Mouse (Mus musculus) G1E (cell line): ENCODE results near the gene Lemd1. TPM values are rescaled to one million over a fixed set of nuclear protein-coding genes. Genes with fewer than 3 reads are reported as not detected.

Source experiments
- ATAC-seq: 2 replicates; pipeline ENCODE4 v1.8.0; 2016; ENCODE audit warnings: mild to moderate bottlenecking; ENCODE audit not compliant: insufficient number of reproducible peaks, poor library complexity, low FRiP score, severe bottlenecking; ENCODE audit errors: extremely low read depth
- DNase-seq: peaks from one replicate; pipeline ENCODE4 v3.0.0; 2012; ENCODE audit warnings: low spot score
- H3K27me3 ChIP-seq: 2 replicates; pipeline ENCODE4 v1.6.1; 2012; ENCODE audit warnings: mild to moderate bottlenecking, low read length, inconsistent platforms; ENCODE audit not compliant: insufficient read depth
- H3K36me3 ChIP-seq: replicated peaks from 2 replicates; pipeline ENCODE3; 2012; ENCODE audit warnings: mild to moderate bottlenecking, inconsistent platforms
- H3K4me1 ChIP-seq: 2 replicates; pipeline ENCODE4 v1.6.1; 2012; ENCODE audit warnings: low read depth, low read length, inconsistent platforms, mixed read lengths; ENCODE audit not compliant: insufficient read depth
- H3K4me3 ChIP-seq: 2 replicates; pipeline ENCODE4 v1.5.1; 2012; ENCODE audit warnings: low read depth, mild to moderate bottlenecking, inconsistent platforms, low read length, moderate library complexity, mixed read lengths
- H3K9me3 ChIP-seq: replicated peaks from 2 replicates; pipeline ENCODE4 v1.6.1; 2012; ENCODE audit warnings: inconsistent platforms
- CTCF ChIP-seq: IDR thresholded peaks from 2 replicates; pipeline ENCODE4 v1.5.1; 2012; ENCODE audit warnings: low read depth, low read length, inconsistent platforms, mixed read lengths
- GATA1 ChIP-seq: IDR thresholded peaks from 2 replicates; pipeline ENCODE4 v1.6.1; 2012; ENCODE audit warnings: borderline replicate concordance, low read length, inconsistent platforms, mixed read lengths
- GATA2 ChIP-seq: IDR thresholded peaks from 2 replicates; pipeline ENCODE4 v1.6.1; 2012; ENCODE audit warnings: low read depth, low read length, inconsistent platforms, borderline replicate concordance
- POLR2AphosphoS5 ChIP-seq: IDR thresholded peaks from 2 replicates; pipeline ENCODE4 v1.6.1; 2012; ENCODE audit warnings: low read depth, low read length, inconsistent platforms; ENCODE audit not compliant: insufficient replicate concordance
- TAL1 ChIP-seq: conservative IDR thresholded peaks from 2 replicates; pipeline ENCODE4 v1.6.1; 2012; ENCODE audit warnings: low read depth, low read length, inconsistent platforms, mixed read lengths
- polyA plus RNA-seq: library from polyadenylated mRNA; stranded (reverse); fragments of >175 nt; gene quantifications from 2 replicates; pipeline ENCODE4 v1.2.3, GENCODE M21; 2012
- total RNA-seq, 2 experiments: library from RNA; stranded (forward) in 1 of 2; stranded (reverse) in 1 of 2; fragments of 200-1000 nt in 1 of 2; fragments of >200 nt in 1 of 2; fragmentation: Nextera tagmentation in 1 of 2; gene quantifications; 2 replicates each; pipeline ENCODE4 v1.2.3; 2014 to 2017

The Lemd1 gene
- total and polyA plus RNA-seq, 3 experiments, result 0.44 TPM; not detected in 2

GRCm38 (mm10) chr1:132197666-132198065, 6.4 kb downstream of the Lemd1 start:
- DNase-seq (no peak), ATAC-seq (no peak)
- H3K4me1 ChIP-seq, result no peaks in the 10 kb centered on the region; the same call in 1 of the 2 replicates
- no peak overlapping the region for H3K4me3 ChIP-seq
- TF ChIP-seq GATA2, result no peak
- no peak for TF ChIP-seq TAL1
- no peak for TF ChIP-seq GATA1
- no peak for TF ChIP-seq CTCF
- TF ChIP-seq POLR2AphosphoS5, result no peak
- no peaks in the 10 kb centered on the region for H3K36me3 ChIP-seq
- H3K27me3 ChIP-seq, result peaks cover 27% of the 10 kb centered on the region
- no peaks in the 10 kb centered on the region for H3K9me3 ChIP-seq

GRCm38 (mm10) chr1:132198401-132199071, 7.3 kb downstream of the Lemd1 start:
- ATAC-seq (no peak), DNase-seq (no peak)
- H3K9me3 ChIP-seq, result no peaks in the 10 kb centered on the region
- no peaks in the 10 kb centered on the region; the same call in 1 of the 2 replicates for H3K4me1 ChIP-seq
- H3K36me3 ChIP-seq, result no peaks in the 10 kb centered on the region
- TF ChIP-seq POLR2AphosphoS5 (no peak), GATA1 (no peak), CTCF (no peak), GATA2 (no peak), TAL1 (no peak)
- no peak overlapping the region for H3K4me3 ChIP-seq
- peaks cover 25% of the 10 kb centered on the region for H3K27me3 ChIP-seq

GRCm38 (mm10) chr1:132199244-132199643, 8.0 kb downstream of the Lemd1 start:
- Histone ChIP-seq H3K9me3 (no peaks in the 10 kb centered on the region), H3K36me3 (no peaks in the 10 kb centered on the region), H3K27me3 (peaks cover 25% of the 10 kb centered on the region), H3K4me3 (no peak overlapping the region), H3K4me1 (no peaks in the 10 kb centered on the region; the same call in 1 of the 2 replicates)
- ATAC-seq, result no peak
- TF ChIP-seq GATA1, result no peak
- TF ChIP-seq TAL1, result no peak
- TF ChIP-seq POLR2AphosphoS5, result no peak
- no peak for TF ChIP-seq GATA2
- no peak for TF ChIP-seq CTCF
- no peak for DNase-seq

GRCm38 (mm10) chr1:132199934-132200333, 8.7 kb downstream of the Lemd1 start:
- DNase-seq, result no peak
- TF ChIP-seq POLR2AphosphoS5 (no peak), TAL1 (no peak), GATA2 (no peak), CTCF (no peak), GATA1 (no peak)
- H3K36me3 ChIP-seq, result no peaks in the 10 kb centered on the region
- no peak overlapping the region for H3K4me3 ChIP-seq
- ATAC-seq, result no peak
- H3K9me3 ChIP-seq, result no peaks in the 10 kb centered on the region
- peaks cover 30% of the 10 kb centered on the region for H3K27me3 ChIP-seq
- H3K4me1 ChIP-seq, result no peaks in the 10 kb centered on the region; the same call in 1 of the 2 replicates

GRCm38 (mm10) chr1:132200562-132201510, 9.6 kb downstream of the Lemd1 start:
- no peaks in the 10 kb centered on the region for H3K36me3 ChIP-seq
- no peak for TF ChIP-seq GATA1
- TF ChIP-seq POLR2AphosphoS5, result no peak
- TF ChIP-seq TAL1, result no peak
- no peak for TF ChIP-seq GATA2
- no peak for TF ChIP-seq CTCF
- H3K4me3 ChIP-seq, result no peak overlapping the region
- DNase-seq (no peak), ATAC-seq (no peak)
- H3K9me3 ChIP-seq, result no peaks in the 10 kb centered on the region
- H3K27me3 ChIP-seq, result peaks cover 26% of the 10 kb centered on the region
- no peaks in the 10 kb centered on the region; the same call in 1 of the 2 replicates for H3K4me1 ChIP-seq

GRCm38 (mm10) chr1:132201511-132201860, 10.3 kb downstream of the Lemd1 start:
- no peaks in the 10 kb centered on the region for H3K36me3 ChIP-seq
- no peaks in the 10 kb centered on the region for H3K9me3 ChIP-seq
- TF ChIP-seq POLR2AphosphoS5 (no peak), GATA2 (no peak), CTCF (no peak), GATA1 (no peak), TAL1 (no peak)
- H3K27me3 ChIP-seq, result peaks cover 24% of the 10 kb centered on the region
- ATAC-seq (no peak), DNase-seq (no peak)
- H3K4me1 ChIP-seq, result no peaks in the 10 kb centered on the region; the same call in 1 of the 2 replicates
- no peak overlapping the region for H3K4me3 ChIP-seq
